Mouse (Mus musculus): ENCODE measurements around the gene Pofut1. TPM values are rescaled to one million over a fixed set of nuclear protein-coding genes. Genes with fewer than 3 reads are reported as not detected.

Gene Pofut1
- polyA plus RNA-seq, 1 experiment from 2014 or later: 2.8 TPM

GRCm38 (mm10) chr2:153301123-153301522 lies 59.8 kb downstream of the Pofut1 start:
- H3K4me1 ChIP-seq (ENCODE audit: insufficient read depth, low read depth, low read length): no peaks in the 10 kb centered on the region
- TF ChIP-seq EP300 (IDR thresholded peaks at IDR 0.05) (no peak), CTCF (IDR thresholded peaks at IDR 0.05) (no peak)
- no peak for DNase-seq (ENCODE audit: low spot score)

GRCm38 (mm10) chr2:153305240-153305639 lies 63.9 kb downstream of the Pofut1 start:
- DNase-seq (ENCODE audit: low spot score) (no peak), ATAC-seq (no peak)
- no peak overlapping the region for H3K4me3 ChIP-seq (ENCODE audit: low read depth, low read length)
- no peaks in the 10 kb centered on the region for H3K4me1 ChIP-seq (ENCODE audit: insufficient read depth, low read depth, low read length)
- no peak overlapping the region for H3K27ac ChIP-seq (ENCODE audit: low read length)
- no peaks in the 10 kb centered on the region for H3K9me3 ChIP-seq (ENCODE audit: low read length)
- WGBS: 72% methylated on average over 6 of the region's 6 CpGs
- H3K27me3 ChIP-seq (replicated peaks; ENCODE audit: insufficient read depth, low read length): no peaks in the 10 kb centered on the region
- H3K4me2 ChIP-seq (replicated peaks; ENCODE audit: low read depth, low read length): no peak overlapping the region
- no peak overlapping the region for H3K9ac ChIP-seq (replicated peaks; ENCODE audit: low read depth)
- no peaks in the 10 kb centered on the region for H3K36me3 ChIP-seq (ENCODE audit: insufficient read depth, low read length)
- TF ChIP-seq EP300 (IDR thresholded peaks at IDR 0.05): no peak
- no peak for TF ChIP-seq CTCF (IDR thresholded peaks at IDR 0.05)

More at GRCm38 (mm10) chr2:153301123-153301522, 59.8 kb downstream of the Pofut1 start:
- no peaks in the 10 kb centered on the region for H3K27me3 ChIP-seq (replicated peaks; ENCODE audit: insufficient read depth, low read length)
- no peak overlapping the region for H3K9ac ChIP-seq (replicated peaks; ENCODE audit: low read depth)
- no peaks in the 10 kb centered on the region for H3K9me3 ChIP-seq (ENCODE audit: low read length)
- WGBS: 89% methylated on average over 5 of the region's 5 CpGs
- no peaks in the 10 kb centered on the region for H3K36me3 ChIP-seq (ENCODE audit: insufficient read depth, low read length)
- H3K4me3 ChIP-seq (ENCODE audit: low read depth, low read length): no peak overlapping the region
- no peak overlapping the region for H3K4me2 ChIP-seq (replicated peaks; ENCODE audit: low read depth, low read length)
- no peak for ATAC-seq
- H3K27ac ChIP-seq (ENCODE audit: low read length): no peak overlapping the region

- H3K36me3 ChIP-seq (ENCODE audit: insufficient read depth, low read length): no peaks in the 10 kb centered on the region
- H3K4me1 ChIP-seq (ENCODE audit: insufficient read depth, low read depth, low read length): no peaks in the 10 kb centered on the region
- no peak overlapping the region for H3K9ac ChIP-seq (replicated peaks; ENCODE audit: low read depth)
- TF ChIP-seq CTCF (IDR thresholded peaks at IDR 0.05) (no peak), EP300 (IDR thresholded peaks at IDR 0.05) (no peak)
- no peak overlapping the region for H3K27ac ChIP-seq (ENCODE audit: low read length)
- H3K9me3 ChIP-seq (ENCODE audit: low read length): no peaks in the 10 kb centered on the region
- no peaks in the 10 kb centered on the region for H3K27me3 ChIP-seq (replicated peaks; ENCODE audit: insufficient read depth, low read length)
- H3K4me3 ChIP-seq (ENCODE audit: low read depth, low read length): no peak overlapping the region
- 79% methylated on average over 7 of the region's 7 CpGs for WGBS
- DNase-seq (ENCODE audit: low spot score) (no peak), ATAC-seq (no peak)
- H3K4me2 ChIP-seq (replicated peaks; ENCODE audit: low read depth, low read length): no peak overlapping the region
These were observed 67.3 kb downstream of the Pofut1 start for GRCm38 (mm10) chr2:153308586-153308985.

GRCm38 (mm10) chr2:153309106-153309505 lies 67.8 kb downstream of the Pofut1 start:
- WGBS: 64% methylated on average over 8 of the region's 8 CpGs
- Histone ChIP-seq H3K4me3 (ENCODE audit: low read depth, low read length) (no peak overlapping the region), H3K27me3 (replicated peaks; ENCODE audit: insufficient read depth, low read length) (no peaks in the 10 kb centered on the region), H3K4me2 (replicated peaks; ENCODE audit: low read depth, low read length) (no peak overlapping the region), H3K36me3 (ENCODE audit: insufficient read depth, low read length) (no peaks in the 10 kb centered on the region), H3K27ac (ENCODE audit: low read length) (no peak overlapping the region), H3K4me1 (ENCODE audit: insufficient read depth, low read depth, low read length) (no peaks in the 10 kb centered on the region), H3K9me3 (ENCODE audit: low read length) (no peaks in the 10 kb centered on the region), H3K9ac (replicated peaks; ENCODE audit: low read depth) (no peak overlapping the region)
- ATAC-seq: no peak
- no peak for DNase-seq (ENCODE audit: low spot score)
- TF ChIP-seq CTCF (IDR thresholded peaks at IDR 0.05): no peak
- no peak for TF ChIP-seq EP300 (IDR thresholded peaks at IDR 0.05)

GRCm38 (mm10) chr2:153310228-153310627 lies 68.9 kb downstream of the Pofut1 start:
- DNase-seq (ENCODE audit: low spot score) (peak; percentile 51), ATAC-seq (0 out of 2 replicates have a peak, but pooled peaks have one; percentile 23)
- no peaks in the 10 kb centered on the region for H3K36me3 ChIP-seq (ENCODE audit: insufficient read depth, low read length)
- H3K4me3 ChIP-seq (ENCODE audit: low read depth, low read length): no peak overlapping the region
- 62% methylated on average over 6 of the region's 6 CpGs for WGBS
- no peaks in the 10 kb centered on the region for H3K27me3 ChIP-seq (replicated peaks; ENCODE audit: insufficient read depth, low read length)
- H3K9ac ChIP-seq (replicated peaks; ENCODE audit: low read depth): no peak overlapping the region
- TF ChIP-seq EP300 (IDR thresholded peaks at IDR 0.05) (no peak), CTCF (IDR thresholded peaks at IDR 0.05) (0 out of 2 replicates have a peak, but pooled peaks have one; percentile 9)
- H3K4me1 ChIP-seq (ENCODE audit: insufficient read depth, low read depth, low read length): no peaks in the 10 kb centered on the region
- H3K4me2 ChIP-seq (replicated peaks; ENCODE audit: low read depth, low read length): no peak overlapping the region
- H3K27ac ChIP-seq (ENCODE audit: low read length): no peak overlapping the region
- H3K9me3 ChIP-seq (ENCODE audit: low read length): no peaks in the 10 kb centered on the region

GRCm38 (mm10) chr2:153312884-153313283 lies 71.6 kb downstream of the Pofut1 start:
- DNase-seq (ENCODE audit: low spot score): no peak
- no peaks in the 10 kb centered on the region for H3K9me3 ChIP-seq (ENCODE audit: low read length)
- 80% methylated on average over 9 of the region's 9 CpGs for WGBS

GRCm38 (mm10) chr2:153318408-153318807 lies 77.1 kb downstream of the Pofut1 start:
- TF ChIP-seq EP300 (IDR thresholded peaks at IDR 0.05): no peak
- no peak for TF ChIP-seq CTCF (IDR thresholded peaks at IDR 0.05)
- Histone ChIP-seq H3K4me2 (replicated peaks; ENCODE audit: low read depth, low read length) (no peak overlapping the region), H3K36me3 (ENCODE audit: insufficient read depth, low read length) (peaks cover 20% of the 10 kb centered on the region; the same call in 1 of the 2 replicates), H3K27ac (ENCODE audit: low read length) (0 out of 2 replicates have a peak overlapping the region, but pooled peaks have one; percentile 32), H3K4me1 (ENCODE audit: insufficient read depth, low read depth, low read length) (no peaks in the 10 kb centered on the region; the same call in 1 of the 2 replicates), H3K9me3 (ENCODE audit: low read length) (no peaks in the 10 kb centered on the region), H3K9ac (replicated peaks; ENCODE audit: low read depth) (no peak overlapping the region), H3K4me3 (ENCODE audit: low read depth, low read length) (no peak overlapping the region), H3K27me3 (replicated peaks; ENCODE audit: insufficient read depth, low read length) (no peaks in the 10 kb centered on the region)
- DNase-seq (ENCODE audit: low spot score): peak; percentile 47
- 70% methylated on average over 4 of the region's 4 CpGs for WGBS
- ATAC-seq: peak; percentile 72

More at GRCm38 (mm10) chr2:153312884-153313283, 71.6 kb downstream of the Pofut1 start:
- no peak for ATAC-seq
- Histone ChIP-seq H3K4me1 (ENCODE audit: insufficient read depth, low read depth, low read length) (no peaks in the 10 kb centered on the region), H3K27me3 (replicated peaks; ENCODE audit: insufficient read depth, low read length) (no peaks in the 10 kb centered on the region), H3K27ac (ENCODE audit: low read length) (no peak overlapping the region), H3K9ac (replicated peaks; ENCODE audit: low read depth) (no peak overlapping the region), H3K4me2 (replicated peaks; ENCODE audit: low read depth, low read length) (no peak overlapping the region), H3K36me3 (ENCODE audit: insufficient read depth, low read length) (0 out of 2 replicates have a peak, but pooled peaks cover 8% of the 10 kb centered on the region), H3K4me3 (ENCODE audit: low read depth, low read length) (no peak overlapping the region)
- TF ChIP-seq EP300 (IDR thresholded peaks at IDR 0.05) (no peak), CTCF (IDR thresholded peaks at IDR 0.05) (no peak)

Measured in lung, postnatal 0 days (tissue).